Mouse (Mus musculus) ES-Bruce4 (cell line): ENCODE data around the gene Itga2.

Experiments
- CTCF ChIP-seq: IDR thresholded peaks from one replicate; pipeline ENCODE4 v1.8.1; 2011; ENCODE audit warnings: low read depth, low read length
- POLR2A ChIP-seq: IDR thresholded peaks from one replicate; pipeline ENCODE4 v1.8.1; 2011; ENCODE audit warnings: low read length; ENCODE audit not compliant: insufficient read depth

- TF ChIP-seq CTCF (no peak), POLR2A (no peak)
Observed at GRCm38 (mm10) chr13:114791511-114791910, 140.4 kb downstream of the Itga2 start.
